Mouse (Mus musculus) urinary bladder, adult 18-20 months (tissue): ENCODE results near the gene Aph1b.
A peak's percentile ranks its signal among the peaks of the same experiment; 100 is the strongest.

ENCODE experiments used
- DNase-seq, 2 experiments: peaks; one replicate each; pipeline ENCODE4 v3.0.0; 2022; ENCODE audit warnings: low spot score in 2 of 2, mixed read lengths in 2 of 2

The Aph1b gene

DNA sequence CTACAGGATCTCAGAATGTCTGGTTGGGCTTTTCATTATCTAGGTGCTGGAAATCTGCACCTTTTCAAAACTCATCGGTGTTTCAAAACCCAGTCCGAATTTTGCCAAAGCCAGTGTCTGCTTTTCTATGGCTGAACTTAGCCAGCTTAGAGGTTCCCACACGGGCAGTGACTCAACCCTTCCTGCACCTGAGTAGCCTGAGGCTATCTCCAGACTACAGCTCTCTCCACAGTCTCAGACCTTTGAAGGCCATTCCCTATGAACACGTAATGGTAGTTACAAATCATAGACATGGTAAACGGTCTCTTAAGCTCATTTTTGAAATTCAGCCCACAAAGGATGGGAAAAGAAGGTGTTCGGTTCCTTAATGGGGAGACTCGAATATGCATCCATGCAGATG, 55.8 kb downstream of the Aph1b start:
- no peak for DNase-seq

- no peak for DNase-seq
Observed at GRCm38 (mm10) chr9:66736551-66736950, 58.7 kb downstream of the Aph1b start.

- no peak for DNase-seq
Observed at GRCm38 (mm10) chr9:66736016-66736415, 59.3 kb downstream of the Aph1b start.

DNA sequence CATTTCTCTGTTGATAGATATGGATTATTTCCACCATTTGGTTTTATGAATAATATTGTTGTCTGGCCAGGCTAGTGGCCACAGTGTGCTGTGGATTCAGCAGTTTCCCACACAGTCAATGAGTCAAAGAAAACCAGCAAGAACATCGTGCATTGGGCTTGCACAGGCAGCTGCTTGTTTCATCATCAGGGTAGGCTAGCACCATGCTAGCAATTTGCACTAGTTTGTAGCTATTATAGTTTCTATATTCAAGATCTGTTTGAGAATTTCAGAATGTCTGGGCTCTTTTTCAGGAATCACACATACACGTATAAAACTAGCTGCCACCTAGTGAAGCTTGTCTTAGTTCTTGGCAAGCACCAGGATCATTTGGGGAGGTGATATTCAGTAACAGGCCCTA, 60.2 kb downstream of the Aph1b start:
- DNase-seq = no peak

DNA sequence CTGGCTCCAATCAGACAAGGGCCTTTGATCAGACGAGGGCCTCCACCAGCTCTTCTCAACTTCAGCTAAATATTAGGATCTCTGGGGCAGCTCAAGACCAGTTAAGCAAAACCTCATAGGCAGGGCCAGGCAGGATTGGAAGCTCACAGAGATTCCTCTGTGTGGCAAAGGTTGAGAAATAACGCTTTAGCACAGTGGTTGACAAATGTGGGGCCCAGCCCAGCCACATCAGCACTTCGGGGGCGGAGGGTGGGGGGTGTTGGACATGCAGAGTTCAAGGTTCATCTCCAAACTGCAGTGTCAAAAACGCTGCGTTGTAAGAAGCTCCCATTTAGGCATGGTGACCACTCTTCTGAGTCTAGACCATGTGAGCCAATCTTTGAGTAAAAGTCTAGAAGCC, 60.7 kb downstream of the Aph1b start:
- no peak for DNase-seq

DNA sequence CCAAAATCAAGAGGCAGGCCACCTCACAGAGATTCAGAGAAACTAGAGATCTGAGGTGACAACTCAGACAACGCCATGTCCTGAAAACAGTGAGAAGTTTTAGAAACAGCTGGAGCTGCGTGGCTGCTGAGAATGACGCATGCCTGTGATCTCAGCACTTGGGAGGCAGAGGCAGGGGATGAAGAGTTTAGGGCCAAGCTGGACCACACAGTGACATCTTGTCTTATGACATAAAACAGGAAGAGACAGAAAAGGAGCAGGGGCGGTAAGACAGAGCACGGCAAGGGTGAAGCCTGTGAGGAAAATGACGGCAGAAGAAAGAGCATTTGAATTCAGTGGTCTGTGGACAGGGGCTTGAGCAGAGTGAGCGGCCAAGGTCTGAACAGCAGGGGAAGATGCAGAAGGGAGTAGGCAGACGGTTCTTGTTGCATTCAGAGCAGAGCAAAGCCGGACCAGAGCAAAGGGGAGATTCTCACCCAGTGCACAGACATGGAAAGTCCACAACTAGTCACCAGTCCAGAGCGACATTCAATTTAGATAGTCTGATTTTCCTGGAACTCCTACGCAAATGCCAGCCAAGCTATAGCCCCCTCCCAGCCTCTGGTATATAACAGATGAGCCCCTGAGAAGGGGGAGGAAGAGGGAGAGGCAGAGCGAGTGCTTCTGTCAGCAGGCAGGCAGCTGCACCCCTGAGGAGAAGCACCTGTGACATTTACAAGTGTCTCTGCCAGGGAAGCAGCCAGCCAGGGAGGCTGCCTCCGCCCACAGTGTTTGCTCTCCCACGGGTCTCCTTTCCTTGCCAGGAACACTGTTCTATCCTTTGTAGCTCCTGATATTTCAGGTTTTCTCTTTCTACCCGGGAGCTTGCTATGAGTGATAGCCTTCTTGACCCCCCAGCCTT, 62.2 kb downstream of the Aph1b start:
- DNase-seq = peak in 1 of 2 experiments; percentile 24

GRCm38 (mm10) chr9:66731284-66731683, 64.0 kb downstream of the Aph1b start:
- no peak for DNase-seq

- no peak for DNase-seq
Observed at GRCm38 (mm10) chr9:66730556-66730955, 64.7 kb downstream of the Aph1b start.

DNA sequence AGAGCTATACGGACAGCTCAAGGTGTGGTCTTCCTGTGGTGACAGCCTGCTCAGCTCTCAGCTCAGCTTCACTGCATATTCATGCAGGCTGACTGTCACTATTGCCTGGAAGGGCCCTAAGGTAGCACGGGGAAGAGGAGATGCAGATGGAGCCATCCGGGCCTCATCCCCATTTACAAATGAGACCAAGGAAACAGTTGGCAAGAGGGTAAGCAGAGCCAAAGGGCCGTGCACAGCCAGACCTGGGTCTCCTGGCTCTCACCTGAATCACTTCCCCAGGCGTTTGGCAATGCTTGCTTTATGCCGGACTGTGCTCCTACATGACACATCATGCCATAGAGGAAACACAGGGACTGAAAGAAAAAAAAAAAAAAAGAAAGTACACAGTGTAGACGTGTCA, 68.0 kb downstream of the Aph1b start:
- DNase-seq = peak in 1 of 2 experiments; percentile 38

DNA sequence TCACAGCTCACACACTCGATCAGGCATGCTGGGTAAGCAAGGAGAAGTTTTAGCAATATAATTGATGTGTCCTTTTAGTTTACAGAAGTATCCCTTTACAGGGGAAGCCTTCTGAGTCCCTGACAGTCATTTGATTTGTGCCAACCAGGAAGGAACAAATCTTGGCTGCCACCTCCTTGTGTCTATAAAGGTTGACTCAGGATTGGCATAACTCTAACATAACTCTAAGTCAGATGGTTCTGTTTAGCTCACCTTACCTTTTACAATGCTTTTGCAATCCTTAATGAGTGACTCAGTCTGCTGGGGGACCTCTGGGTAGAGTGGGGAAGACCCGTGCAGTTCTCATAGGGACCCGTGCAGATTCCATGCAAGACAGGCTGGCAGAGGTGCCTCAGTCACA, 69.7 kb downstream of the Aph1b start:
- no peak for DNase-seq
